Mouse (Mus musculus) lung, embryonic 15.5 days (tissue): Measurements from ENCODE around the gene Mtmr10. TPM values are rescaled to one million over a fixed set of nuclear protein-coding genes. Genes with fewer than 3 reads are reported as not detected.

Source experiments
- ATAC-seq: fragments of 200-750 bp; cut with Nextera tagmentation; 2 replicates; pipeline ENCODE4 v1.8.0; 2017; ENCODE audit warnings: moderate number of reproducible peaks, borderline replicate concordance; ENCODE audit not compliant: low FRiP score, low TSS enrichment; ENCODE audit errors: extremely low read depth
- H3K27ac ChIP-seq: fragments of 300-500 bp; sonication (generic); 2 replicates; pipeline ENCODE4 v1.5.1; 2015; ENCODE audit warnings: moderate library complexity, mild to moderate bottlenecking, inconsistent platforms
- H3K27me3 ChIP-seq: fragments of 300-500 bp; sonication (generic); 2 replicates; pipeline ENCODE4 v1.6.1; 2015; ENCODE audit warnings: inconsistent platforms
- H3K36me3 ChIP-seq: fragments of 300-500 bp; sonication (generic); 2 replicates; pipeline ENCODE4 v1.6.1; 2015; ENCODE audit warnings: inconsistent platforms
- H3K4me1 ChIP-seq: fragments of 300-500 bp; sonication (generic); 2 replicates; pipeline ENCODE4 v1.6.1; 2015; ENCODE audit warnings: inconsistent platforms
- H3K4me2 ChIP-seq: fragments of 300-500 bp; sonication (generic); 2 replicates; pipeline ENCODE4 v1.6.1; 2015; ENCODE audit warnings: inconsistent platforms, mild to moderate bottlenecking, moderate library complexity
- H3K4me3 ChIP-seq: fragments of 300-500 bp; sonication (generic); 2 replicates; pipeline ENCODE4 v1.5.1; 2015; ENCODE audit warnings: mild to moderate bottlenecking, inconsistent platforms
- H3K9ac ChIP-seq: fragments of 300-500 bp; sonication (generic); 2 replicates; pipeline ENCODE4 v1.6.1; 2015; ENCODE audit warnings: inconsistent platforms
- H3K9me3 ChIP-seq: fragments of 300-500 bp; sonication (generic); 2 replicates; pipeline ENCODE4 v1.6.1; 2016; ENCODE audit warnings: inconsistent platforms
- WGBS: fragments of 180-500 bp; shearing (Covaris S2); methylation state at CpG from one replicate; pipeline ENCODE4 v1.1.7; 2015; 5-methylcytosine and 5-hydroxymethylcytosine counted together
- polyA plus RNA-seq: library from polyadenylated mRNA; unstranded; fragments of >200 nt; fragmentation: Nextera tagmentation; extraction: Ambion mirVana; gene quantifications from 2 replicates; pipeline ENCODE4 v1.2.1, GENCODE M21; 2015

Mtmr10 gene
- polyA plus RNA-seq, 1 experiment from 2014 or later = 9.8 TPM

DNA sequence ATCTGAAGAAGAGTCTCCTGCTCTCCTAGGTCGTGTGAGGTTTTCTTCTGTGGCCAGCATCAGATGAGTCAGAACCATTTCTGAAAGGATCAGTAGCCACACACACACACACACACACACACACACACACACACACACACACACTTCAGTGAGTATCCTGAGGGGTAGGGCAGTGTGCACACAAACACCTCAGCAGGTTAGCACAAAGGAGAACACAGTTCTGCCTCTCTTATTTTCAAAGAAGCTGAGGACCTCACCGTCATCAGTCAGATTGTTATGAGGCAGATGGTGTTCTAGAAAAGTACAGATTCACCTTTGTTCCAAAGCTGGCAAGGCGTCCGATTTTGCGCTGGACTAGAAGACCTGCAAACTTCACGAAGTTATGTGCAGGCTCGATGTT lies 22.8 kb downstream of the Mtmr10 start:
- Histone ChIP-seq H3K9me3 (no peaks in the 10 kb centered on the region), H3K36me3 (peaks cover 7% of the 10 kb centered on the region; the same call in 1 of the 2 replicates), H3K27ac (no peak overlapping the region), H3K27me3 (no peaks in the 10 kb centered on the region), H3K4me2 (no peak overlapping the region), H3K9ac (no peak overlapping the region), H3K4me3 (no peak overlapping the region), H3K4me1 (no peaks in the 10 kb centered on the region)
- ATAC-seq = no peak
- 81% methylated on average over 7 of the region's 7 CpGs for WGBS

GRCm38 (mm10) chr7:64310756-64311155 lies 23.3 kb downstream of the Mtmr10 start:
- no peak overlapping the region for H3K4me2 ChIP-seq
- H3K9me3 ChIP-seq = no peaks in the 10 kb centered on the region
- H3K36me3 ChIP-seq = peaks cover 7% of the 10 kb centered on the region; the same call in 1 of the 2 replicates
- no peaks in the 10 kb centered on the region for H3K27me3 ChIP-seq
- no peak overlapping the region for H3K27ac ChIP-seq
- H3K9ac ChIP-seq = no peak overlapping the region
- no peaks in the 10 kb centered on the region for H3K4me1 ChIP-seq
- no peak overlapping the region for H3K4me3 ChIP-seq
- ATAC-seq = no peak
- WGBS = 54% methylated on average over 2 of the region's 2 CpGs

DNA sequence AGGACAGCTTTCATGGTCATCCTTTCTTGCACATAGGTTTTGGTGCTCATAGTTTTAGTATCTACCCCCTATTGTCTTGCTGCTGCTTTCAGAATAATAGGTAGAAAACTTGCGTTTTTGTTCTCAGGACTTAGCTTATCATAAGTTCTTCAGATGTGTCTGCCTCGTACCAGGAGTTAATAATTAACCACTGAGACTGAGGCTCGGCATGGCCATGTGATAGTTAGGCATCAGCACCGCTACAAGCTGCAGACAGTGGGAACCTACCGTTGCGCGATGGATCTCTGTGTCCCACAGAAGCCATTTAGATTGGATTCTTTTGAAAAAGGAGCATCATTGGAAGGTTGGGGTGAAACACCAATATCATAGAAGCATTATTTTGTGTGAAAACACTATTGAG lies 25.4 kb downstream of the Mtmr10 start:
- no peak for ATAC-seq
- Histone ChIP-seq H3K27me3 (no peaks in the 10 kb centered on the region), H3K36me3 (peaks cover 13% of the 10 kb centered on the region; the same call in 1 of the 2 replicates), H3K27ac (no peak overlapping the region), H3K9me3 (no peaks in the 10 kb centered on the region), H3K4me3 (no peak overlapping the region), H3K9ac (no peak overlapping the region), H3K4me1 (no peaks in the 10 kb centered on the region), H3K4me2 (no peak overlapping the region)
- 74% methylated on average over 7 of the region's 7 CpGs for WGBS

- H3K9ac ChIP-seq = no peak overlapping the region
- no peaks in the 10 kb centered on the region for H3K27me3 ChIP-seq
- no peak overlapping the region for H3K27ac ChIP-seq
- H3K36me3 ChIP-seq = peaks cover 17% of the 10 kb centered on the region
- no peak overlapping the region for H3K4me3 ChIP-seq
- no peak overlapping the region for H3K4me2 ChIP-seq
- H3K9me3 ChIP-seq = no peaks in the 10 kb centered on the region
- no peak for ATAC-seq
- no peaks in the 10 kb centered on the region for H3K4me1 ChIP-seq
- WGBS = 90% methylated on average over 5 of the region's 5 CpGs
Measured at GRCm38 (mm10) chr7:64321125-64321524, 33.7 kb downstream of the Mtmr10 start.

DNA sequence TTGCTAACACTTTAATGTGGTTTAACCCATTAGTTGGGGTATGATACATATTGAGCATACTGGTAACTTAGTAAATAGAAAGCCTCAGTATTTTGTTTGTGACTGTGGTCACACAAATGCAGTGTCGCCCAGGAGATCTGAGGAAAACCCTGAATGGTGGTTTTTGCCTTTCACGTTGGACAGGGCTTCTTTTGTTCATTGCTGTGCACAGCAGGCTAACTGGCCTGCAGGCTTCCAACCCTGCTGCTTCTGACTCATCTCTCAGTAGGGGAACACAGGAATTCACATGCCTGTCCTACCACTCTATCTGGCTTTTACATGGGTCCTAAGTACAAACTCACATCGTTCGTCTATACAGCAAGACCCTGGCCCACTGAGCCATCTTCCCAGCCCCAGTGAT lies 34.2 kb downstream of the Mtmr10 start:
- Histone ChIP-seq H3K27me3 (no peaks in the 10 kb centered on the region), H3K9ac (no peak overlapping the region), H3K4me3 (no peak overlapping the region), H3K9me3 (no peaks in the 10 kb centered on the region), H3K36me3 (peaks cover 17% of the 10 kb centered on the region), H3K4me1 (no peaks in the 10 kb centered on the region), H3K27ac (no peak overlapping the region), H3K4me2 (no peak overlapping the region)
- ATAC-seq = no peak
- 88% methylated on average over 4 of the region's 4 CpGs for WGBS

- ATAC-seq = no peak
- Histone ChIP-seq H3K9ac (no peak overlapping the region), H3K4me1 (no peaks in the 10 kb centered on the region), H3K4me2 (no peak overlapping the region), H3K36me3 (peaks cover 6% of the 10 kb centered on the region; the same call in 1 of the 2 replicates), H3K9me3 (no peaks in the 10 kb centered on the region), H3K4me3 (no peak overlapping the region), H3K27me3 (no peaks in the 10 kb centered on the region), H3K27ac (no peak overlapping the region)
- WGBS = 7% methylated on average over 1 of the region's 1 CpGs
Measured at GRCm38 (mm10) chr7:64326892-64327291, 39.4 kb downstream of the Mtmr10 start.

GRCm38 (mm10) chr7:64327486-64327885 lies 40.0 kb downstream of the Mtmr10 start:
- no peak for ATAC-seq
- no peak overlapping the region for H3K4me3 ChIP-seq
- H3K4me1 ChIP-seq = no peaks in the 10 kb centered on the region
- H3K36me3 ChIP-seq = peaks cover 6% of the 10 kb centered on the region; the same call in 1 of the 2 replicates
- H3K9ac ChIP-seq = no peak overlapping the region
- no peaks in the 10 kb centered on the region for H3K9me3 ChIP-seq
- no peak overlapping the region for H3K4me2 ChIP-seq
- WGBS = 88% methylated on average over 4 of the region's 4 CpGs
- no peak overlapping the region for H3K27ac ChIP-seq
- H3K27me3 ChIP-seq = no peaks in the 10 kb centered on the region

DNA sequence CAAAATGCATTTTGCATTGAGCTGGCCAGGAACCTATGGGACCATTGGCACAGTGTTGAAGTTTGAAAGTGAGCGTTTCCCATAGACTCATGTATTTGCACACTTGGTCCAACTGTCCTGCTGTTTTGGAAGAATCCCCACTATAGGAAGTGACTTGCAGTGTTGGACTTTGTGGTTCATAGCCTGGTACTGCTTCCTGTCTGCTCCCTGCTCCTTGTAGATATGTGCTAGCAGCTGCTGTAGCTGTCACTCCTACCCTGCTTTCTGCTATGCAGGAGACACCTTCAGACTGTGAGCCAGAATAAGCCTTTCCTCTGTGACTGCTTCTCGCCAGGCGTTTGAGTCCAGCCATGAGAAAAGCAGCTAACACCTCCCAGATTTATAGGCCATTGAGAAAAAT lies 43.9 kb downstream of the Mtmr10 start:
- Histone ChIP-seq H3K36me3 (peaks cover 21% of the 10 kb centered on the region), H3K9me3 (no peaks in the 10 kb centered on the region), H3K9ac (no peak overlapping the region), H3K27ac (no peak overlapping the region), H3K27me3 (no peaks in the 10 kb centered on the region), H3K4me2 (no peak overlapping the region), H3K4me3 (no peak overlapping the region), H3K4me1 (no peaks in the 10 kb centered on the region)
- ATAC-seq = no peak
- 87% methylated on average over 3 of the region's 3 CpGs for WGBS

DNA sequence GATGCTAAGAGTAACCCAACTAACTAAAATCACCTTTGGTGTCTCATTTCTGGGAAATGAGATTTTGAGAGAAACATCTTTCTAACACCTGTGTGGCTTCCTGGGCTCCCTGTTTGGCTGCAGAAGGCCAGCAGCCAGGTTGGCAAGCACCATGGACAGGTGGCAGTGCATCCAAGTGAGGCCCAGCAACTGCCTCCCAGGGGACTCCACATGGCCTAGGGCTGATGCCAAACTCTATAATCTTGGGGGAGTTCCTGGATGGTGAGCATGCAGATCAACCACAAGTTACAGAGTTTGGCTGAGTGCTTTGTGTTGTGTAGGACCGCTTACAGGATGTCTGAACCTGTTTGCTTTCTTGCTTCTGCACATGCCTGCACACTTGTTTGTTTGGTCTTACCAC lies 45.2 kb downstream of the Mtmr10 start:
- Histone ChIP-seq H3K4me3 (no peak overlapping the region), H3K27ac (no peak overlapping the region), H3K9ac (no peak overlapping the region), H3K4me1 (no peaks in the 10 kb centered on the region), H3K36me3 (peaks cover 25% of the 10 kb centered on the region), H3K4me2 (no peak overlapping the region), H3K9me3 (no peaks in the 10 kb centered on the region), H3K27me3 (no peaks in the 10 kb centered on the region)
- no peak for ATAC-seq
- WGBS = 88% methylated on average over 1 of the region's 1 CpGs

DNA sequence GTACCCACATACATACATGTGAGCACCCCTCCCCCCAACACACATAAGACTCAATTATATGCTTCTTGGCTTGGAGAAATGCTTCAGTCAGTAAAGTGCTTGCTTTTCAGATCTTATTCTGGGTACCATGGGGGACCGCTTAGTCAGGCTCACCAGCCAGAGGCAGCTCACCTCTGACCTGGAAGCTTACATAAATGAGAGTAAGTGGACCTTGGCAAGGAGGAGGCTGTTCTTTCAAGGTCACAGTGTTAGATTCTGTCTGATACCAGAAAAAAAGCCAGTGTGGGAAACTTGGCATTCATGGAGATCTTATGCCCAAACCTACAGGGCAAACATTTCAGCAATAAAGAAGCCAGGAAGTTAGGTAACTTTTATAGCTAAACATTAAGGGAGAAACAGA lies 60.4 kb downstream of the Mtmr10 start:
- no peaks in the 10 kb centered on the region for H3K4me1 ChIP-seq
- WGBS = 96% methylated on average over 1 of the region's 1 CpGs

DNA sequence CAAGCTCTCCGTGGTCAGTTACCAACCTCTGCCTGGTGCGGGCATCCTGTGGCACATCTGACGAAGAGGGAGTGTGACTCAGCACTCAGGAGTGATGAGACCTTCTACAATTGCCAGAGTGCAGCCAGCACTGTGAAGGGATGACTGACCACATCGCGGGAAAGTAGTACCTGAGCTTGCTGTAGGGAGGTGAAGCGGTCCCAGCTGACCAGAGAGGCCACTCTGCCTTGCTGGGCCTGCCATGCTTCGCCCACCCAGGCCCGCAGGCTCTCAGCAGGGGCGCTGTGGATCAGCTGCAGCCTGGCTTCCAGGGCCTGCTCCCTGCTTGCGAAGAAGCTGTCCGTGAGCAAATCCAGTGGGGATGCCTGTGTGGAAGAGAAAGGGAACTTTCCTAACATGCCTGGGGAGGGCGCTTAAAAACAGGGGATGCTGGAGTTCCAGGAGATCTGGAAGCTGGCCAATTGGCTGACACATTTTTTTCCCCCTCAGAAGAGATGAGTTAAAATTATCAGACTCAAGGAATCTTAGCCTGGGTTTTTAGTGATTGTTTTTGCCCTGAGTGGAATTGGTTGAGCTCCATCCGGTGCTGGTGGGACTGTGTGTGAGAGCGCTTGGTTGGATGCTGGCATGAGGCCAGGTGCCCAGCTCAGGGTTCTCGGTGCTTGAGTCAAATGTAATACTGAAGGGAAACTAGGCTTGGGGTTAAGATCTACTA lies 61.9 kb downstream of the Mtmr10 start:
- H3K4me3 ChIP-seq = no peak overlapping the region
- ATAC-seq = no peak
- no peaks in the 10 kb centered on the region for H3K27me3 ChIP-seq
- 82% methylated on average over 15 of the region's 15 CpGs for WGBS
- H3K36me3 ChIP-seq = peaks cover 26% of the 10 kb centered on the region
- H3K4me2 ChIP-seq = no peak overlapping the region
- H3K4me1 ChIP-seq = no peaks in the 10 kb centered on the region
- no peak overlapping the region for H3K27ac ChIP-seq
- no peak overlapping the region for H3K9ac ChIP-seq
- no peaks in the 10 kb centered on the region for H3K9me3 ChIP-seq

More for the DNA sequence above, 60.4 kb downstream of the Mtmr10 start:
- no peak for ATAC-seq
- Histone ChIP-seq H3K4me2 (no peak overlapping the region), H3K36me3 (peaks cover 16% of the 10 kb centered on the region), H3K9ac (no peak overlapping the region), H3K27me3 (no peaks in the 10 kb centered on the region), H3K9me3 (no peaks in the 10 kb centered on the region), H3K27ac (no peak overlapping the region), H3K4me3 (no peak overlapping the region)

- no peaks in the 10 kb centered on the region for H3K27me3 ChIP-seq
- no peaks in the 10 kb centered on the region for H3K4me1 ChIP-seq
- no peak overlapping the region for H3K4me2 ChIP-seq
- no peak for ATAC-seq
- no peaks in the 10 kb centered on the region for H3K9me3 ChIP-seq
- 83% methylated on average over 4 of the region's 4 CpGs for WGBS
- H3K36me3 ChIP-seq = peaks cover 24% of the 10 kb centered on the region
- no peak overlapping the region for H3K4me3 ChIP-seq
- H3K9ac ChIP-seq = no peak overlapping the region
- H3K27ac ChIP-seq = no peak overlapping the region
Measured at GRCm38 (mm10) chr7:64351087-64351486, 63.6 kb downstream of the Mtmr10 start.

- Histone ChIP-seq H3K27me3 (no peaks in the 10 kb centered on the region), H3K4me3 (no peak overlapping the region), H3K36me3 (peaks cover 30% of the 10 kb centered on the region), H3K4me2 (no peak overlapping the region), H3K9ac (no peak overlapping the region), H3K27ac (no peak overlapping the region), H3K4me1 (no peaks in the 10 kb centered on the region), H3K9me3 (no peaks in the 10 kb centered on the region)
- WGBS = 68% methylated on average over 14 of the region's 14 CpGs
- no peak for ATAC-seq
Measured at GRCm38 (mm10) chr7:64354206-64354605, 66.8 kb downstream of the Mtmr10 start.
